Mouse (Mus musculus) layer of hippocampus, adult 8-10 months (tissue): Measurements from ENCODE around the gene Dhx33. TPM values are rescaled to one million over a fixed set of nuclear protein-coding genes. Genes with fewer than 3 reads are reported as not detected.
A peak's percentile ranks its signal among the peaks of the same experiment; 100 is the strongest.

Source experiments
- DNase-seq, 2 experiments: peaks; one replicate each; pipeline ENCODE4 v3.0.0; 2022; ENCODE audit warnings: low spot score in 2 of 2
- total RNA-seq, 4 experiments: library from RNA; stranded (reverse); gene quantifications; 2 replicates each; pipeline ENCODE4 v1.2.4; 2022

The Dhx33 gene
- 10 to 100 TPM; 53.0 to 65.5 (median 58.5) TPM for total RNA-seq

- DNase-seq: peak; percentile 95 to 98
These were observed at the start of gene Dhx33 for GRCm38 (mm10) chr11:71004316-71004773. TSS of gene Dhx33 (minus strand) at chr11:71004437.

- DNase-seq: no peak
These were observed 48.3 kb upstream of the Dhx33 start for GRCm38 (mm10) chr11:71052554-71052953.

DNA sequence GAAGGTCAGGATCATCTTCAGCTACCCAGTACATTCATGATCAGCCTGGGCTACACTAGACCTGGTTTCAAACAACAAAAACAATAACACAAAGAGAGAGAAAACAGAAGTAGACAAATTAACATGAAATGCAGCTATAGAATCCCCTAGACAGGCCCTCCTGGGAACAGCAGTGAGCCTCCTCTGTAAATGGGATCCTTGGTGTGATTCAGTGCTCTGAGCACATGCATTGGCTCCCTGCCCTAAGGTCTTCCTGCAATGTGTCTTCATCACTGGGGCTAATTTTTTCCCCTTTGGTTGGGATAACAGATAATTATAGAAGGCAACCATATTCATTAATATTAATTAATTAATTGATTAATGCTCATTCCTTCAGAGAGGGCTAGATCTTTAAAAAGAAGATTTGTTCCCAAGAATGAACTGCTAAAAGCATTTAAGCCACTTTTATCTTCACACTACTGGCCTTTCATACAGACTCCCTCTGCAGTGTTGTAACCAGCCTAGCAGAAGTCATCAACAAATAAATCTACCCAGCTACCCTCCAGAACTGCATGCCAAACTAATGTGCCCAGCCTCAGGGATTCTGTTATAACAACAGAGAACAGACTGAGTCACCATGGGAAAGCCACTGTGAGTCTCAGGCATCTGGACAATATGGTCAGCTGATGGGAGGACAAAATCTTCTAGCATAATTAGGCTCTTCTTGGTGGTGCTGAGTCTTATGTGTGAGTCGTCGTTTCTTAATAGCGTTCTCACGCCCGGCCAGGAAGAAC lies 35.5 kb upstream of the Dhx33 start:
- DNase-seq: no peak

DNA sequence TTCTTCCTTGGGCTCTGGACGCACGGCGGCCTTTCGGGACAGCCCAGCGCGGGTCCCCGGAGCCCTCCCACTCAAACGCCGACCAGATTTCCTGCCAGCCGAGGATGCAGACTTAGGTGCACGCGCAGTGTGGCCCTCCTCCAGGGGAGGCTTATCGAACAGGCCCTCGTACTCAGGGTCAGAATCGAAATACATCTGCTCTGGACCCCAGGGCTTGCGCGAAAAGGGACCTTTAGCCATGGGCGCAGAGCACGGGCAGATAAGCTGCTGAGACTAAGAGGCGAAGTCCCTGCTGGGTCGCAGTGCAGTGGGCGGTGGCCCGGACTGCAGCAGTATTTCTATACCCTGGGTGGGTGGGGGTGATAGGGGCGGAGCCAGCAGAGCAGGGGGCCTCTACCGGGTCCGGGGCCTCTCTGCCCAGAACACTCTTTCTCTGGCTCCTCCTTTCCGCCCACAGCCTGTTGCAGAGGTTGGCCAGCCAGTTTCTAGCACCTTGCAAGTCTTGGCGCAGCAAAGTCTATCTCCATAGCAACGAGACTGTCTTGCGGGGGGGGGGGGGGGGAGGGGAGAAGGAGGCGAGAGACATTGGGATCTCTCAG lies 29.0 kb upstream of the Dhx33 start, which contains the start of gene 6330403K07Rik:
Gene 6330403K07Rik, minus strand, starts transcription at position 351 of the 599 bp plus-strand sequence.
- peak; percentile 58 to 61 for DNase-seq

DNA sequence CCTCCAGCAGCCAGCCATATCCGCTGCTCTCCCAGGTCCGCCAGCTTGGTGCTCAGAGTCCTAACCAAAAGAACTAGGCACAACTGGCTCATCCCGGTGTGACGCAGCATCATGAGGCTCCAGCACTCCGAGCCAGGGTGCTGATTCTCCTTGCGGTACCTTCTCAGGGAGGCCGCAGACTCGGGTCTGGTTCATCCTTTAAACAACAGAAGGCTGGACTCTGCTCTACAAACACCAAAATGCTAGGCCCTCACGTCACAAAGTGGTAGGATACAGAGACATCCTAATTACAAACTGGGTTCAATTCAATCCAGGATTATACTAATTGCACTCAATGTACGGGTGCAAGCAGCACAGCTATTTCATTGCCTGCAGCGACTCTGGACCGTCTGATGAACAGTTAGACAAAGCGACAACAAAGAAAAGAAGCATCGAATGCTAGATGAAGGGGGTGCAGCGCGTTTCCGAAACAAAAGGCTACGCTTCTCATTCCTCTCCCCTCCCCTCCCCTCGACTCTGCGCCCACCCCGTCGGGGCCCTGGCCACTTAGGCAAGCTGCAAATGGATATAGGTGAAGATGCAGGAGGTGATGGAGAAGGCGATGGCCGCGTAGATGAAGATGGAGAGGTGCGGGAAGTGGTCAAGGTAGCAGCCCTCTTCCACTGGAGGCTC lies 28.4 kb upstream of the Dhx33 start:
- DNase-seq: peak; percentile 23 to 53

GRCm38 (mm10) chr11:71032070-71032469 lies 27.8 kb upstream of the Dhx33 start:
- DNase-seq: no peak

GRCm38 (mm10) chr11:71029403-71030118 lies 25.3 kb upstream of the Dhx33 start:
- DNase-seq: no peak

- DNase-seq: no peak
These were observed 24.0 kb upstream of the Dhx33 start for GRCm38 (mm10) chr11:71028280-71028679.

DNA sequence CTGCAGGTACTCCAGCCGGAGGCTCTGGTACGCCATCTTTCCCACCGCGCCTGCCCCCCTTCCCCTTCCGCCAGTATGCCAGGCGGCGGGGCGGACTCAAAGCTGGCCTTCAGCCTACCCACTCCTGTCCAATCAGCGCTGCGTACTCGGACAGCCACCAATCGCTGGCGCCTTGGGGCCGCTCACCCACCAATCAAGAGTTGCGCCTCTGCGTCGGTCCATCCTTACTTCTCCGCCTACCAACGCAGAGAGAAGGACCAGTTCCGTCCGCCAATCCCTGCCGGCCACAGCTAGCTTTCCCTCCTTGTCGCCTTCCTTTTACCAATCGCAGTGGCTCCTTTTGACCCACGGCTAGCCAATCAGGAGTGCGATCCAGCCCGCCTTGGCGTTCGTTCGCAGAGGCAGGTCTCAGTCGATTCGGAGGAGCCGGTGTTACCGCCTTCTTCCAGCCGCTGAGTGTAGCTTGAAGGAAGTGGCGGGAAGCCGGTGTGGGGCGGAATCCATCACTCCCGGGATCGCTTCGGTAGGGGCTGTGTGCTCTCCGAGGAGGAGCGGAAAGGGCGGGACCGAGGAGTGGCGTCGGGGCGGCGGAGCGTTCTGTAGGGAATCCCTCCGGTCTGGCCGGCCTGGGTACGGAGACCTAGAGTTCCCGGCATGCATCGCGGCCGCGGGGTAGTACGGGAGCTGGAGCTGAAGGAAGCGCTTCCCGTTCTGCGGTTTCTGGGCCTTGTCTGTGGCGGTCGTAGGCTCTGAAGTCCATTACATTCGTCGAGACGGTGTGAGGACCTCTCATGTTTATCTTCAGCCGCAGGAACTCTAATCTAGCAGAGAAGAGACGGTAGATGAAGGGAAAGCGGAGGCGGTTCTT lies 15.2 kb upstream of the Dhx33 start, which contains the start of the genes Mis12 and Derl2:
Gene Mis12, plus strand, starts transcription at position 411 of the 868 bp plus-strand sequence.
Gene Derl2, minus strand, starts transcription at position 641 of the 868 bp plus-strand sequence.
- peak; percentile 99 to 100 for DNase-seq

DNA sequence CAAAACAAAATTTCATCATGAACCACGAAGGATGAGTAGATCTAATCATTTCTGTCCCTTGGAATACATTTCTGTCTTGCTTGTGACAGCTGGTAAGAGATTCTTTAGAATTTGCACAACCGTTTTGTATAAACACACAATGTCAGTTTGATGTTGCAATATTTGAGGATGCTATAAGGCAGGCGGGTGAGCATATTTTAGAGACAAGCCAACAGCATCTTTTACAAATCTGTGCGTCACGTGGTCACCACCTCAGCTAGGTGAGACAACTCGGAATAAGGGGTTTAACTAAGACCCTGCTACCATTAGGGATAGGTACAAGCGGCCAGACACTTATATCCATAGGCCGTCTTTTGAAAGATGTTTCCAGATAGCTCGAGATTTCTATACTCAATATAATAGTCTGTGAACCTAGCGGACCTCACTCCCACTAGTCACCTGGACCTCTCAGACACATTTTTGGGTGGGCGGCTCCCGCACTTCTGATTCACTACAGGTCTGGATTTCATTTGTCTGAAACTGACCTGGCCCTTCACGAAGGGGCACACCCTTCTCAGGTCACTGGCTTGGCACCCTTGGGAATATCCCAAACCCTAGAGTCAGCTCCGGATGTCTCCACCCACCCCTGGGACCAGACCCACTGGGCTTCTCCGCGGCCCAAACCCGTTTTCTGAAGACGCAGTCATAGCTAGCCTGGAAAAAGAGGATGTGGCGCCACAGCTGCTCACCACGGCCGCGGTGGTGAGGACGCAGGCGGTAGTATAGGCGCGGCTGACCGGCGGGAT lies 14.4 kb upstream of the Dhx33 start:
- DNase-seq: no peak

DNA sequence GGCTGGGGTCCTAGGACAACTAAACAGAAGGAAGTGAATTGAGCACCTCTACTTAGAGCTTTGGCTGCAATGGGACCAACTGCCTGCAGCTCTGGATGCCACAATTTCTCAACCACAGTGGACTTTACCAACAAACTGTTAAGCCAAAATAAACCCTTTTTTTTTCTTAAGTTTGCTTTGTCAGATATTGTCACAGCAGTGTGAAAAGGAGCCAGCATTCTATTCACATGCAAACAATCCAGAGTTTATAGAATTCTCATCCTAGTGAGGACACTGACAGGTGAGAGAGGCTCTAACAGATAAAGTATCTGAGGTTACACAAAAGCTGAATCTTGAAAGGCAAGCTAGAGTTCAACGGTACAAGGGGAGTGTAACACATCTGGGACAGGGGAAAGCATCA lies 12.8 kb upstream of the Dhx33 start:
- DNase-seq: no peak

GRCm38 (mm10) chr11:71012743-71013142 lies 8.5 kb upstream of the Dhx33 start:
- DNase-seq: no peak

GRCm38 (mm10) chr11:71008321-71008720 lies 4.1 kb upstream of the Dhx33 start:
- DNase-seq: no peak

GRCm38 (mm10) chr11:71007831-71008230 lies 3.6 kb upstream of the Dhx33 start:
- DNase-seq: no peak

DNA sequence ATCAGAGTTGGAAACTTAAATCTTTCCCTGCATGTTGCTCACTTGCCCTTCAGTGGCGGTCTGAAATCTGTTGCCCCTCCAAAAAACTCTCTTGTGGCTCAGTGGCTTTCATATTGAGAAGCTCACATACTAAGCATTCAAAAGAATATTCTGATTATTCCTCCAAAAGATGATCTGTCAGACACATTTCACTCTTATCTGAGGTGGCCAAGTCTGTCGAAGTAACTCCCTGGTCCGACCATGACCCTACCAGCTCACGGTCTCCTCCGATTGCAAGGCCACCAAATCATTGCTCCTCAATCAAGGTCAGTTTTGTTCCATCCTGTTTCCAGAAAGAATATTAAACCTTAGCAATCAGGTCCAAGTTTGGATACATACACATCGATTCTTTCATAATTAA lies 2.8 kb upstream of the Dhx33 start:
- DNase-seq: no peak

DNA sequence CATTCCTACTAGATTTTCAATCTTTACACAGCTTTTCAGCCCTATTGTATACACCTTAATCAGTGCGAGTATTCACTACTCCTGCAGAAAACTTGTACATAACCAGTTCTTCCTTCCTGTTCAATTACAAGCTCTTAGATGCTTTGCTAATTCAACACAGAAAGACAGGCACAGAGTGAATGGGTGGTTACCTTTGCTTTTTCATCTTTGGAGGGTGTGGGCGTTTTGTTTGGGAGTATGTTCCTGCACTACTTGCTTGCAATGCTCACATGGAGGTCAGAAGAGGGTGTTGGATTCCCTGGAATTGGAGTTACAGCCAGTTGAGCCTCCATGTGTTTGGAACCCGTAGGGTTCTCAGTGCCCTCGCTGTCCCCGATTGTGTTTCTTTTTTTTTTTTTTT lies 809 bp upstream of the Dhx33 start:
- no peak for DNase-seq

- DNase-seq: no peak
These were observed 474 bp downstream of the Dhx33 start for GRCm38 (mm10) chr11:71003611-71004315.

- peak; percentile 56 to 63 for DNase-seq
These were observed 3.1 kb downstream of the Dhx33 start for GRCm38 (mm10) chr11:71001167-71001566.
